Mouse (Mus musculus) c-Kit-positive CD71-positive TER-119-positive erythroid progenitor cells, embryonic 14.5 days (primary cell): ENCODE results near the gene Ythdf2.

ENCODE experiments used
- DNase-seq: peaks from one replicate; pipeline ENCODE4 v3.0.0-alpha.2; 2013; ENCODE audit warnings: low spot score

The Ythdf2 gene

GRCm38 (mm10) chr4:132151673-132152072 is 60.4 kb downstream of the Ythdf2 start:
- no peak for DNase-seq

DNA sequence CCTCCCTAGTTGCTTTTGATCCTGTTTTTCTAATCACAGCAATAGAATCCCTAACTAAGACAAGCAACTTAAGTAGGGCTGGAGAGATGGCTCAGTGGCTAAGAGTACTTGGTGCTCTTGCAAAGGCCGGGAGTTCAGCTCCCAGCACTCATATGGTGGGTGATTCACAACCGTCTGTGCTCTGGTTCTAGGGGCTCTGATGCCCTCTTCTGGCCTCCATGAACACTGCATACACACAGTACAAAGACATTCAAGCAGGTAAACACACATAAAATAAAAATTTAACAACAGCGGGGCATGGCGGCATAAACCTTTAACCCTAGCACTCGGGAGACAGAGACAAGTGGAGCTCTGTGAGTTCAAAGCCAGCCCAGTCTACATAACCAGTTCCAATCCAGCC is 65.9 kb downstream of the Ythdf2 start:
- no peak for DNase-seq

DNA sequence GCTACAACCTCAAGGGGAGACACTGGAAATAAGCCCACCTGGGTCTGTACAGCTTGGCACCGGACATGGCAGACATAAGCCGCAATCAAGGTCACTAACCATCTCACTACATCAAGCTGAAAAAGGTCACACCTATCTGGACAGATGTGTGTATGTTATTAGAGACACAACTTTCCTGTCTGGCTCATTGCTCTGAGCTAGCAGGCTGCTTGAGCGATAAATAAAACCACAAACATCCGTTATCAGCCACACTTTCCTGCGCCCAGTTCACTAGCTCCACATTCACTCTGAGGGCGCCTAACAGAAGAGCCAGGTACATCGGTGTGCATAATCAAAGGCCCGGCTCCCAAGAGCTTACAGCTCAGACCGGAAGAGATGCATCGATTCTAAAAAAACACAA is 67.0 kb downstream of the Ythdf2 start:
- no peak for DNase-seq

GRCm38 (mm10) chr4:132144080-132144841 is 67.8 kb downstream of the Ythdf2 start, which contains the start of gene Oprd1:
TSS of gene Oprd1 (minus strand) at chr4:132144486.
- no peak for DNase-seq

DNA sequence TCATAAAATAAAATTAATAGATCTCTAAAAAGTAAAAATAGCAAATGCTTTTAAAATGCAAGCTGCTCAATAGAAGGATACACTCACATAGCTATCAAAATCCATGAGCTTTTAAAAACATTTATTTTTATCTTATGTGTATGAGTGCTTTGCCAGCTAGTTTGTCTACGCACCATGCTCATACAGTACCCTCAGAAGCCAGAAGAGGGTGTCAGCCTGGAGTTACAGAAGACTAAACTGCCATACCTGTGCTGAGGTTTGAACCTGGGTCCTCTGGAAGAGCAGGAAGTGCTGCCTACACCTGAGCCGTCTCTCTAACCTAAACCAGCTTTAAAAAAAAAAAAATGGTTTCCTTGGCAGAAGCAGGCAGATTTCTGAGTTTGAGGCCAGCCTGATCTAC is 73.5 kb downstream of the Ythdf2 start:
- no peak for DNase-seq

DNA sequence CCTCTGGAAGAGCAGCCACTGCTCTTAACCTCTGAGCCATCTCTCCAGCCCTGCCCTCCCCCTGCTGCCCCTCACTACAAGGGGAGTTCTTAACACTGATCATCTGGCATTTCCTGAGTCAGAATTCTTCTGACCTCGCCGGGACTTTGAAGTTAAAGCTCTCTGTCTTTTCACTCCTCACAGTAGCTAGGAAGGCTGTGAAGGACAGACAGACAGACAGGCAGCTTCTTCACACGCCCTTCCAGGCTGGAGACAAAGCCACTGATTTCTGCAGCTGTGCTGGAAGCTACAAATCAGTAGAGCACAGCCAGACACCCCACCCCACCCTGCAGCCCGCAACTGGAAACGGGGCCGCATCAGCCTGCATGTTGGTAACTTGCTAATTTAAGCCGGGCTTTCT is 75.1 kb downstream of the Ythdf2 start:
- DNase-seq: no peak
